Mouse (Mus musculus): ENCODE data around the gene Gpc5.

DNA sequence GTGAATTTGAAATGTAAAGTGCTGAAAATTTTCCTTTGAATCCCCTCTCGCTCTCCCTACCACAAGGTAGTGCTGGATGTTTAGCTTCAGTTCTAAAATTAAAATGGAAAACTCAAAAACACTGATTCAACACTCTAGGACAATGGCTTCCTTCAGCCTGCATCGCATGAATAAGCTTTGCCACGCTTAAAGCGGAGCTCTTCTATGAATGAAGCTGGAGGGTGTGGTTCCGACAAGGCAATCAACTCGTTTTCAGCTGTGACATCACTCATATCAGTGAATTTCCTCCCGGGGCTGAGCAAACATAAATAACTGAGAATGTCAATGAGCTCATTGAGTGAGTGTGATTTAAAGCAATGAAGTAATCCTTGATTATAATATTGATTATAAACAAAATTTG, 1461.3 kb downstream of the Gpc5 start:
- no peak for TF ChIP-seq POLR2A (IDR thresholded peaks at IDR 0.05; ENCODE audit: control insufficient read depth, low read depth, low read length)
- TF ChIP-seq CTCF (IDR thresholded peaks at IDR 0.05; ENCODE audit: control insufficient read depth, insufficient read depth, insufficient replicate concordance, low read depth, low read length) = no peak
